Mouse (Mus musculus) left cerebral cortex, adult 8-10 months (tissue): ENCODE measurements around the gene C1qbp. TPM values are rescaled to one million over a fixed set of nuclear protein-coding genes. Genes with fewer than 3 reads are reported as not detected.
A peak's percentile ranks its signal among the peaks of the same experiment; 100 is the strongest.

Experiments used
- DNase-seq, 2 experiments: peaks; one replicate each; pipeline ENCODE4 v3.0.0; 2022; ENCODE audit warnings: low spot score in 2 of 2
- total RNA-seq, 4 experiments: library from RNA; stranded (reverse); gene quantifications; 2 replicates each; pipeline ENCODE4 v1.2.4; 2022

Gene C1qbp
- total RNA-seq, 4 experiments from 2014 or later = 104 to 113 (median 108) TPM

- DNase-seq = peak in 1 of 2 experiments; percentile 31
These were observed 7.6 kb downstream of the C1qbp start for GRCm38 (mm10) chr11:70975193-70975592.

DNA sequence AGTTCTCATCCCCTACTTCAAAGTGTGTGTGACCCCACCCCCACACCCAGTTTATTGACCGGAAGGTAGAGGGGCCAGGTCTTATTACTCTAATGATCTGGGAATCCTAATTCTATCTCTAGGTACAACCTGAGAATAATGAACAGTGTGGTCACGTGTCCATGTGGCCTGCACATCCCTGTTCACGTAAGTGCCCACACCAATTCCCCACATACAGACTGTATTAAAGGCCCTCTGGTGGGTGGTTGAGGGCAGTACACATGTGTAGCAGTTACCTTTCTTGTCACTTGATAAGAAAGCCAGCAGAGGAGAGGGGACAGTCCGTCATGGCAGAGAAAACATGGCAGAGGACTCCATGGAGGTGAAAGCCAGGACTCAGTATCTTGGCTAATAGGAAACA, 8.9 kb downstream of the C1qbp start:
- DNase-seq = no peak

DNA sequence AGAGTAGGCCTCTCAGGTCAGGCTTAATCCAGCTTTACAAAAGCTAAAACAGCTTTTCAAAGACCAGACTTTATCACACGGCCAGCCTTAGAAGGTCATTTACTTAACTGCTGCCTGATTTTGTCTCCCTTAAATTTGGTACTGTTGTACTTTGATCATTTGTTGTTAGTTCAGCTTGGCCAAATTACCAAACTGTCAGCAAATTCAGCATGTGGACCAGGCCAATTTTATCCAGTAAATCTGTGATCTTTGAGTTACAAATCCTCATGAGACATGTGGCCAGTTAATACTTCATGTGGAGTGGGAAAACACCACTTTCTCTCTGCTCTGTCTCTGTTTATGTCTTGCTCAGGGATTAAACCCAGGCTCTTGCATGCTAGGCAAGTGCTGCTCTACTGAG, 10.2 kb downstream of the C1qbp start:
- no peak for DNase-seq

GRCm38 (mm10) chr11:70970560-70971540, 12.0 kb downstream of the C1qbp start:
- peak in 1 of 2 experiments; percentile 45 for DNase-seq

DNA sequence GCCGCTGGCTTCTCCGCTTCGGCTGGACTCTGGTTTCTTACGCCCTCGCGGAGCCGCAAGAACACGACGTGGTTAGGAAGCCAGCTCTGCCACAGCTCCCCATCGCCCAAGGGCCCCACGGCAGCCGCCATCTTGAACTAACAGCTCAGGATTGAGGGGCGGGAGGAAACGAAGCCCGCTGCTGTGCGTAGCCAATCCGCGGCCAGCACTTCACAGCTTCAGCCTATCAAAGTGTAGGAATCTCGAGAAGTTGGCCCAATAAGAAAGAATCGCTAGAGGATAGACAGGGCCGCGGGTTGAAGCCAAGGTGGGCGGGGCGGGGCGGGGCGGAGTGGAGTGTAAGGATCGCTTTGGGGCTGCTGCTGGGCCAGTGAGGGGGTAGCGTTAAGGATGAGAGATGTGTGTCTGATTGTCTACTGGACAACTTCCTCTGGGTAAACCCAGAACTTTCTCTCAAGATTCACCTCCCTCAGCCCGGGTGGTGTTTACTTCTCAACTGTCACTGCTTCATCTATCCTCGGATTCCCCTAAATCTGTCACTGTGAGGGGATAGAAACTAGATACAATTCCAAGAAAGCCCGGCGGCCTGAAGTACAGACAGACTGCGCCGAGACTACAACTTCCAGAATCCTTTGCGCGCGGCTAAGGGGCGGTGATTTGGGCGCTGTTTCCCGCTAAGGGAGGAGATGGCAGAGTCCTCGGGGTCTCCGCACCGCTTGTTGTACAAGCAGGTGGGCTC, 12.8 kb downstream of the C1qbp start, which contains the start of the genes Nup88 and Rpain:
Gene Nup88, minus strand, starts transcription at position 153 of the 739 bp plus-strand sequence.
Gene Rpain, plus strand, starts transcription at position 393 of the 739 bp plus-strand sequence.
- peak; percentile 84 to 94 for DNase-seq

DNA sequence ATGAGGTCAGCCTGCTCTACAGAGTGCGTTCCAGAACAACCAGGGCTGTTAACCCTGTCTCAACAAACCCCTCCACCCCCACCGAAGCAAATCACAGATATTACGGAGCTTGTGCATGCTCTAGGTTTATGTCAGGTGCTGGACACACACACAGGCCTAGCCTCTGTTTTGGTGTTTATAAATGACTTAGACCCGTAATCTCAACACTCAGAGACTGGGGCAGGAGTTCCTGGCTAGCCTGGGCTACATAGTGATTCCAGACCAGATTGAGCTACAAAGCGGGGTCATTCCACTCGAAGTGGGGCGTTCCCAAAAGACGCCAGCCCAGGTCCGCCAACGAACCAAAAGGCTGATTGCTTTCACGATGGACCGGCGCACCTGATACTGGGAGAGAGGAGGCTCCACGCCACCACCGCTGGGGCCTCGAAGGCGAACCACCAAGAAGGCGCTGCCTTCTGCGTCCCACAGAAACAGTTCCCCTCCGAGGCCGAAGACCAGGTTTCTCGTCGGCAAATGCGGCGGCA, 13.5 kb downstream of the C1qbp start:
- DNase-seq = no peak

- DNase-seq = no peak
These were observed 18.5 kb downstream of the C1qbp start for GRCm38 (mm10) chr11:70964222-70964907.

DNA sequence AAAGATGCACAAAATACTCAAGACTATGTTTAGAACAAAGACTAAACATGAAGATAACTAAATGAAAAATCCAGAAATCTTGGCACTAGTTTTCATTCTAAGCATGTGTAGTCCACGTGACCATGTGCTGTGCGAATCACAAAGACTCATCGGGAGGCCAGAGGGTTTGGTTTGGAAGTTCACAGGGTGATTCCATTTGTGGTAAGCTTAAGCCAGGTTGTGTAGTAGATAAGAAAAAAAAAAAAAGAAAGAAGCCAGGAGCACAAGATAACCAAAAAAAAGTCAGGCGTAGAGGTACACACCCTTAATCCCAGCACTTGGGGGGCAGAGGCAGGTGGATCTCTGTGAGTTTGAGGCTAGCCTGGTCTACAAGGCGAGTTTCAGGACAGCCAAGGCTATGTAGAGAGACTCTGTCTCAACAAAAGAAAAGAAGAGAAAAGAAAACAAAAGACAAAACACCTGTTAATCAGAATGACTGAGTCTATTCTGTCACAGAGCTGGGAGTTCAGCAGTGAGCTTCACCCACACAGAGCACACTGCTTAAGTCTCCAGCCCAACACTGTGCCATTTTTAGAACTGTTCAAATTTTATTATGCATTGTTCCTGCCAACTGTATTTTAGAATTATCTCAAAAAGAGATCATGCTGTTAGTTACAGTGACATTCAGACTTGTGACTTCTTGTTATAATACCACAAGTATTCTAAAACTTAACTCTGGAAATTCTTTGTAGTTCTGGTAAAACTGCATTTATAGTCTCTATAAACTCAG, 21.9 kb downstream of the C1qbp start:
- no peak for DNase-seq

- DNase-seq = no peak
These were observed 28.1 kb downstream of the C1qbp start for GRCm38 (mm10) chr11:70954711-70955110.

DNA sequence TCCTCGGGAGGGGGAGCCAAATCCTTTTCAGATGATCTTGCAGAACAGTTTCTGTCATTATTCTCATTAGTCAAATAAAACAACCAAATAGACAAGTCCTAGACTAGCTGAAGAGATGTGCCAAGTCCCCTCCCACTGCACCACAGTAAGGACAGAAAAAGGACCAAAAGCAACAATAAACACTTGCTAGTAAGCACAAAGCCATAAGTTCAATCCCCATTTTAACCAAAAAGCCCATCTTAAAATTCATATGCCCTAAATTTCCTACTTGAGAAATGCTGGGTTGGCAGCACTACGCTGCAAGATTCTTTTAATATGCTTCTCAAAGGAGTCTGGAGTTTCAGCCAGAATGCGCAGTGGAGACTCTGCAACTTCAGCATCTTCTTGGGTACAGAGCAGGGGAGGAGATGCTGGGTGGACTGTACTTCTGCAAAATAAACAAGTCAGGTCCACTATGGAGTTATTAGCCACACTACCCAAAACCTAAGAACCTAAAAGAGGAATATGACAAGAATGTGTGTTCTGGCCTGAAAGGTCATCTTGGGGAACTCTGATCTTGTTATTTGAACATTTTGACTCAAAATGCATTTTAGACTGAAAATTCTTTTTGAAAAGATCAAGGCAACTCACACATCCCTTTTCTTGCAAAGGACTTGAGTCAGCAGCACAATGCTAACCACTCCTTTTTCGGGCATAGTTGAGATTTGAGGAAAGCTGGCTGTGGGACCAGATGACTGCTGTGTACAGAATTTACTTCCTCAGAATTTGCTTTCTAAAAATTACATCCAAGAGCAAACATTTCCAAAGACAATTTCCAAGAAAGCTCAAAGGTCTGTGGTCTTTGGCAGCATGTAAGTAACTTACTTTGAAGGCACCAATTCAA, 37.6 kb downstream of the C1qbp start:
- no peak for DNase-seq

DNA sequence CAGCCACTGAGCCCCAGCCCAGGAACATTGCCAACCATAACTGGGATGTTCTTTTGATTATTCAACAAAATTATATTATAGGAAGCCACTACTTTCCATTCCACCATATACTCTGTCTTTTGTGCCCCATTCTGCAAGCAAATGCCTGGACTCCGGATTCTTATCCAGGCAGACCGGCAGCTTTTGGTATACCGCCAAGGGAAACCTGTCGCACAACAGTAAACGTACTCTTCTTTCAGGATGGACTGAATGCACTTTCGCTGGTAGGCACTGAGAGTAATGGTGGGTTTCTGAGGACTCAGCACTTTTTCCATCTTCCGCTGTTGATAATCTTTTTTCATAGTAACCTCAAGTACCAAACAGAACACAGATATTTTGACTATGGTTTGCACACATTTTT, 39.2 kb downstream of the C1qbp start:
- no peak for DNase-seq

- no peak for DNase-seq
These were observed 40.2 kb downstream of the C1qbp start for GRCm38 (mm10) chr11:70942596-70942995.

- DNase-seq = no peak
These were observed 47.5 kb downstream of the C1qbp start for GRCm38 (mm10) chr11:70935316-70935715.

DNA sequence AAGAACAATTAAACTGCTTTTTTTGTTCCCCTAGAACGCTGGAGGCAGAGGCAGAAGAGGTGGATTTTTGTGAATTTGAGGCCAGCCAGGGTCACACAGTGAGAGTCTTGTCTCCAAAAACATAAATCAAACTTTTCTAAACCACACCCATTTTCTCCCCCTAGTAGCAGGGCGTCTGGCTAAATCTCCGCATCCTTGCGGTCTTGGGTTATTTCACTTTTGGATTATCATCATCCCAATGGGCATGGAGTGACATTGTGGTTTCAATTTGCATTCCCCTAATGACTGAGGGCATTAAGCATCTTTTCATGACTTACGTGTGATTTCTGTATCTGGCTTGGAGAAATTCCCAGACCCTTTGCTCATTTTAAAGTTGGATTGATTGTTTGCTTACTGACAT, 51.4 kb downstream of the C1qbp start:
- no peak for DNase-seq

Other genes starting within 250 kb of the C1qbp start
- 10 to 100 TPM; 16.7 to 20.5 (median 20.0) TPM for gene Zfp3, start 218.8 kb downstream of the C1qbp start, total RNA-seq
- under 1 TPM in 1 of 4 experiments, not detected in 3; 0.53 TPM for gene Scimp, start 170.4 kb downstream of the C1qbp start, total RNA-seq
- gene Rabep1, start 138.2 kb downstream of the C1qbp start, total RNA-seq = 100 to 1,000 TPM; 123 to 128 (median 125) TPM
- 10 to 100 TPM; 48.9 to 61.7 (median 56.8) TPM for gene Nup88, start 13.1 kb downstream of the C1qbp start, total RNA-seq
- 10 to 100 TPM; 29.7 to 44.8 (median 37.6) TPM for gene Rpain, start 12.8 kb downstream of the C1qbp start, total RNA-seq
- gene Dhx33, start 21.4 kb upstream of the C1qbp start, total RNA-seq = 10 to 100 TPM; 25.7 to 28.6 (median 26.2) TPM
- 10 to 100 TPM; 16.8 to 21.3 (median 18.4) TPM for gene Mis12, start 36.6 kb upstream of the C1qbp start, total RNA-seq
- 10 to 100 TPM; 22.0 to 24.3 (median 23.4) TPM for gene Derl2, start 36.8 kb upstream of the C1qbp start, total RNA-seq
- 100 to 1,000 TPM; 273 to 287 (median 277) TPM for gene 6330403K07Rik, start 50.5 kb upstream of the C1qbp start, total RNA-seq
- gene Nlrp1a, start 161.7 kb upstream of the C1qbp start, total RNA-seq = 1 to 10 TPM in 1 of 4 experiments, under 1 TPM in 3; 0.71 to 1.2 (median 0.78) TPM
- gene Nlrp1b, start 247.7 kb upstream of the C1qbp start, total RNA-seq = under 1 TPM; 0.21 to 0.64 (median 0.52) TPM